Mouse (Mus musculus): ENCODE measurements around the gene Srebf2.

Srebf2 gene

DNA sequence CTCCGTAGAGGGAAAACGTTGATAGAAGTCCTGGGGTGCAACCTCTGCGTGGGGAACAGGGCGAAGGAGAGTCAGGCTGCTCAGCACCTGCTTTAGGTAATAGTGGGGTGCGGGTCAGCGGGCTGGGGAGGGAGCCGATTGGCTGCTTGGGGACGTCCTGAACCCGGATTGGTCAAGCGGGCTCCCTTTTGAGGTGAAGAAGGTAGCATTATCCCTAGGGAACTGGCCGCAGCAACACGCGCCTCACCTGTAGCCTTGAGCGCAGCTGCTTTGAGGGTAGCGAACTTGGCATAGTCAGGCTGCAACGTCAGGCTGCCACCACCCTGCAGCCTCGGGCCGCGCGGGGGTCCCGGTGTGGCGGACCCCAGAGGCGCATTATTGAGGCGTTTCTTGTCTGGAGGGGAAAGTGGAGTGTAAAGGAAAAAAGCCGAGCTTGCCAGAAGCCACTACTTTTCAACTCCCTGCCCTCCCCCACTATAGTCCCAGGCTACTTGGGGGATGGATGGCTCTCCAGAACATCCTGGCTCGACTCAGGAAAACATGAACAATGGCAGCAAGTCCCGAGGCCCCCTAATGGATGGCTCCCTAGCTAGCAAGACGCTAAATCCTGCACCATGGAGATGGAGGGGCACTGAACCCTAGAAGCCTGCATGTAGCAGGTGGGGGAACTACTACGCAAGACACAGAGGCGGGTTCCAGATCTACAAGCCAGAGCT, 60.7 kb downstream of the Srebf2 start:
- DNase-seq (ENCODE audit: low spot score), result no peak

DNA sequence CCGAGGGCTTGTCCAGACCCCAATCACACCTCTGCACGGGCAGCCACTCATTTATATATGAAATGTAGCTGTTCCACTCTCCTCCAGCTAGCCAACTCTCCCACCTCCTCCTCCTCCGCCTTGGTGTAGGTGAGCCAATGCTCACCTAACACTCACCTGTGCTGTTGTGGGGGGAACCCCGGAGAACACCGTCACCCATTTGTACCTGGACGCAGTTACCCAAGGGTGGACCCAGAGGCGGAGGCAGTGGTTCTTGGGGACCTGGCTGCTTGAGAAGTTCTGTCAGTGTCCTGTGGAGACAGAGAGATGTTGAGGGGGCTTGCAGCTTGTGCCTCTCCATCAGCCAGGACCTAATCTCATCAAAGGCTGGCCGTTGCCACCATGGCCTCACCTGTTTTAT, 61.3 kb downstream of the Srebf2 start:
- no peak for DNase-seq (ENCODE audit: low spot score)

DNA sequence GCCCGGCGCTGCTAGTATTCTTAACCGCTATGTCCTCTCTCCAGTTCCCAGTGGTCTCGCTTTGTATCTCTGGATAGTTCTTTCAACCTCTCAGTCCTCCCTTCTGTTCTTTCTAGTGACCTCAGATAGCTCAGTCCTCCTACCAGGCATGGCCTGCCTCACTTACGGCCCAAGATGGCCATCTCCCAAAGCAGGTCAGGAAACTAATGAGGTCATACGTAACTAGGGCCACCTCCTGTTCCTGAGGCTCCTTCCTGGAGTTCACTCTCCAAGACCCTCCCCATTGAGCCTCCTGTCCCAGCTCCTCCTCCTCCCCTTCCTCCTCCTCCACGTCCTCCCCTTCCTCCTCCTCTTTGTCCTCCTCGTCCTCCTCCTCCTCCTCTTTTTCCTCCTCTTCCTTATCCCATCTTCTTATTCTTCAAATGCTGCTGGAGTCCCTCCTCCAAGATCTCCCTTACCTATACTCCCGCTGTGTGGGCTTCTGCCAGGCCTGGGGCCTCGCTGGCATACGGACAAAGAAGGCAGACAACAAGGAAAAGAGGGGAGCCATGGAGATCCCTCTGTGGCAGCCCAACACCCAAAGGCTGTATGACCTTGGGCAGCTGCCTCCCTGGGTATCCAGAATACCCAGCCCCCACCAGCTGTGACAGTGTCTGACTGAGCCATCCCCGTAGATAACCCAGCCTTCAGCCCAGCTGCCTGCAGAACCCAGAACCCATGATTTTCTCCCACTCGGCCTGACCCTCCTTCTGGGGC, 62.5 kb downstream of the Srebf2 start:
- DNase-seq (ENCODE audit: low spot score), result no peak

DNA sequence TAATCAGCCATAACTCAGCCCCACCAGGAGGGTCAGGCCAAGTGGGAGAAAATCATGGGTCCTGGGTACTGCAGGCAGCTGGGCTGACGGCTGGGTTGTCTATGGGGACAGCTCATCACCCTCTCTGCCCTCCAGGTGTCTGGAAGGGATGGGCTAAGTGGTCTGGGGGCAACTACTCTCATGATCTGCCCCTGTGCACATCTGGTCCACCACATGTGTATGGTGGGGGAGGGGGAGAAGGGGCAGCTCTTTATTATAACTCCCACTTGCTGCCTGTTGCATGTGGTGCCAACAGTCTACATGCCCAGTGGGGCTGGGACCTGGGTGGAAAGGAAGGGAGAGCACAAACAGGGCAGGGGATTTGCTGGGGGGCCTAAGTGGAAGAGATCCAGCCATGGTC, 63.8 kb downstream of the Srebf2 start:
- no peak for DNase-seq (ENCODE audit: low spot score)

DNA sequence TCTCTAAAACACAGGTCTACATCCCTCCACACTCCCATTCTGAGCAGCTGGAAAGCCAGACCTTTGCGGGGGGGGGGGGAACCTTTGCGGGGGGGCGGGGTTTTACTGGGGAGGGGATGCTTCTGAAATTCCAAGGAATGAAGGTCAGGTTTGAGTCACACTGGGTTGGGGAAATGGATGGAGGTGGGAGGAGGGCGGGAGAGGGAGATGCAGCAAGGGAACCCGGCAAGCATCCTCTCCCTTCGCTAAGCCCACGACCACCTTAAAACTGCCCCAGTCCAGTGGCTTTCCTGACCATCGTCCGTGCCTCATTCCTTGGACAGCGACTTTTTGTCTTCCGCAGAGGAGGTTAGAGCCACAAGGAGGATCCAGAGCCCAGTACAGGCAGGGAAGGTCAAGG, 64.3 kb downstream of the Srebf2 start:
- no peak for DNase-seq (ENCODE audit: low spot score)

DNA sequence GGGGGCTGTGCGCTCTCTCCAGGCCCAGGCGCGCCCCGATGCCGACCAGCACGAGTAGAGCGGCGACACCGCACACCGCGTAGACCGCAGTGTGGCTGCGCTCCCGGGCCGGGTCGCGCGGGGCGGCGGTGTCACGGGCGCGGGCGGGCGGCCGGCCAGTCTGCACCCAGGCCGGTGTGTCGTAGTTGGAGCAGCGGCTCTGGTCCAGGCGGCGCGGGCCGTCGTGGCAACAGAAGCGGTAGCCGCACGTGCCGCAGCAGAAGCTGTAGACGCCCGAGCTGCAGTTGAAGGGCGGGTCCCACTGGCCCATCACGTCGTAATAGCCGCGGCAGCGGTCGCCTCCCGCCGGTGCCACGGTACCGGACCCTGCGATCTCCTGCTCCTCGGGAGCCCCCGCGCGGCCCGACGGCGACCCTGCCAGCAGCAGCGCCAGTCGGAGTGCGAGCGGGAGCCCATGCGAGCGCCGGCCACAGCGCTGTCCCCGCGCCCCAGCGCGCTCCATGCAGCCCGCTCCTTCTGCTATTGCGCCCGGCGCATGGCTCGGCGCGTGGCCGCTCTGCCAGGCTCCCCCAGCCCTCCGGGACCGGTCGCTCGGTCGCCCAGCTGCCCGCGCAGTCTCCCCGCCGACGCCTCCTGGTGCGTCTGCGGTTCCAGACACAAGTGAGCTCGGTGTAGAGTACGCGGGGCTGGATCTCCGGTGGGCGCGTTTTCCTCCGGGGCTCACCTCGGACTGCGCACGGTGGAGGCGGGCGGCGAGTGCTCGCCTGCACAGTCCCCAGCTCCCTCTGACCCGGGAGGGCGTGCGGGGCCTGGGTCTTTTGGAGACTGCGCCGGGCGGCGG, 65.2 kb downstream of the Srebf2 start:
- DNase-seq (ENCODE audit: low spot score), result no peak

DNA sequence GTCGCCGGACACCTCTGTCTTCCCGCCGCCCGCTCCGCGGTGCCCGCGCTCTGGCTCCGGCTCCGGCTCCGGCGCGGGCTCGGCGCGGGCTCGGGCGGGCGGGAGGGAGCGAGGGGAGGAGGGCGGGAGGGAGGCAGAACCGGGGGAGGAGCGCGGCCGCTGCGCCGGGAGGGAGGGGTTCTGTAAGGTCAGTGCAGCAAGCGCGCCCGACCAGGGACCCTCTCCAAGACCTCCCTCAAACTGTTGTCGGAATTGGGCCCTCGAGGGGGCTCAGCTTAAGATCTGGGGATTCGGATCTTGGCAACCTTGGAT, 65.7 kb downstream of the Srebf2 start, which contains the start of gene Shisa8:
Gene Shisa8, minus strand, starts transcription at position 64 of the 312 bp plus-strand sequence.
- DNase-seq (ENCODE audit: low spot score), result no peak

DNA sequence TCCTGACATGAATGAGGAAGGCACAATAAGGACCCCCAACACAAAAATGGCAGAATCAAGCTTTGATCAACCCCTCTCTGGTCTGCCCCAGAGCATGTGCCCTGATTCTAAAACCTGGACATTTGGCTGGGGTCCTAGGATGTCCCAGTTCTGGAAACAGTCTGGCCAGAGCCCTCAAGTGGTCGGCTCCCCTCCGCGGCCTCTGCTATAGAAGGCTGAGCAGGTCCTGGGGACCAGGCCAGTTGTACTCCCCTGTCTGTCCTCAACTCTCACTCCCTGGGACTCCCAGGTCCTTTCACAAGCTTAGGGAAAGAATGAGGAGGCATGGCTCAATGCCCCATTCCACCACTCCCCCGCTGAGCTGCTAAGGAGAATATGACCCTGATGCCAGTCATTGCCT, 66.2 kb downstream of the Srebf2 start:
- DNase-seq (ENCODE audit: low spot score), result no peak

DNA sequence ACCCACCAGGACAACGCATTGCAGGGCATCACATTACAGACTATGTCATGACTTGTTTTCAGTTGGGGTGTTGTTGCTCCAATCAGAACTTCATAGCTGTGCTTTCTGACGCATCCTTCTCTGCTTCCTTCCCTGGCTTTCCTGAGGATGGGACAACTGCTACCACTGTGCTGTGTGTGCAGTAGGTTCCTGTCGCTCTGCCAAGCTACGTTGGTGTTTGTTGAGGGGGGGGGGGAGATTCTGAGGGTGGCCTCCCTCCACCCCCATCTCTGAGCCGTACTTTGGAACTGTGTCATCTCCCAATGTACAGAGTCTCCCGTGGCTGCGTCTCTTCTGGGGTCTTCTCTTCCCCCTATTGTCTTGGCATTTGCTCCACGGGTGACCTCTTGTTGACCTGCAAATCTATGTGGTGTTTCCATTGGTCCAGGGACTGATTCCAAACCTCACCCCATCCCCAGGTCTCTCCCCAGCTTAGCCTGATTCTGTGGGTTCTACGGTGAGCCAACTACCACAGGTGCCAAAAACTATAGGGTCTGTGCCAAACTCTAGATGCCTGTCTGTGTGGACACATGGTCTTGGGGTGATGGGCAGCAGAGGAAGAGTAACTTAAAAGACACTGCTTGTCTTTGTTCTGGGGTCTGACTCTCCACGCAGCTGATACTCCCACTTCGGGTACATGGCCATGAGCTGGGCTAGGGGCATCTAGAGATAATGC, 68.5 kb downstream of the Srebf2 start:
- no peak for DNase-seq (ENCODE audit: low spot score)

DNA sequence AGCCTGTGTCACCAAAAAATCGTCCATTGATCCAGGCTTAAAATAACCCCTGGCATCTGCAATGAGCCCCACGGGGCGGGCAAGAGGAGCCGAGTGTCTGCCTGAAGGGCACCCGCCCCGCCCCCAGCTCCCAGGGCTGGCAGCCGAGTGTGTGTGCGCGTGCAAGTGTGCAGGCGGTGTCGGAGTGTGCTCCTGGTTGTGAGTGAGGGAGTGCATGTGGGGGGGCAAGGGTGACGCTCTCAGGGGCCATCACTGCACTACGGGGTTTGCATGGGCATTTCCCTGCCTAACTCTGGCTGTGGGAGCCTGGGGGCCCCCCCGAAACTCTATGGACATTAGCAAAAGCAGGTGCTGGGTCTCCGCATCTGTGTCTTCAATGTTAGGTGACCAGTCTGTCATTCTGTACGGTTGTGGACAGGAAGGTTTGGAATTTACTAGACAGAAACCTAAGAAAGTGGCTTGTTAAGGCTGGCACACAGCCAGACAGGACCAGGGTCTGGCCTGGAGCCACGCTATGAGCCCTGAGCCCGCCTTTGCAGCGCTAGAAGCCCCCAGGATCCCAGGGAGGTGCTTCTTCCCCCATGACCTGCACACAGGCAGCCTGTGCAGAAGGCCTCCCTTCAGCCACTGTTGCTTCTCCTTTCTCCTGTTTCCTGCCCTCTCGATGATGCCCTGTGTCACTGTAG, 69.3 kb downstream of the Srebf2 start:
- DNase-seq (ENCODE audit: low spot score), result no peak

DNA sequence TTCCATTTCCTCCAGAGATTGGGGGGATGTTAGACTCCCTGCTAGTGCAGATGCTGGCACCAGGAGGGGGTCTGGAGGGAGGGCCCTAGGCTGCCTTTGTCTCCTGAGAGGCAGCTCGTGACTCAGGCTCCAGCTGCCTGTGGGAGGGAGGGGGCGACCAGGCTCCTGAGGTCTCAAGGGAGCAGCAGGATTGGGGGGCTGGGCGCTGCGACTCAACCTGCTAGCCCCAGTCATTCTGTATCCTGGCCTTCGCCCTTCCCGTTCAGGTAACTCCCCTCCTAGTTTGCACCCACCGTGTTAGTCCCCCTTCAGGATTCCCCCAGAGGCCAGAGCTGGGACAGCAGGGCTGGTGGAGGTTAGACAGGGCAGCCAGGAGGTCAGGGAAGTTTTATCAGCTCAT, 70.1 kb downstream of the Srebf2 start:
- DNase-seq (ENCODE audit: low spot score), result no peak

DNA sequence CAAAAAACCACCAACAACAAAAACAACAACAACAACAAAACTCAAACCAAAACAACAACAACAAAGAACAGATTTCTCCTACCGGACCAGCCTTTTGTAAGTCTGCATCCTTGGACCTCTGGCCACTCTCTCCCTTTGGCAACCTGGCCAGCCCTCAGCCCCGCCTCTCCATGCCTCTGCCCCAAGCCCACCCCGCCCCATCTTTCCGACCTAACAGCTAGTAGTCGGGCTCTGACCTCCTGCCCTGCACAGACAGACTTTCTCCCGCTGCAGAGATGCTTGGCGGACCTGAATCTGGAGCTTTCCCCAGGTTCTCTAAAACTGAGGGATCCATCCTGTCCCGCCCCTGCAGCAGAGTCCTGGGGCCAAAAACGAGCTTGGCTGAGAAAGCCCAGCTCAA, 71.0 kb downstream of the Srebf2 start:
- no peak for DNase-seq (ENCODE audit: low spot score)

DNA sequence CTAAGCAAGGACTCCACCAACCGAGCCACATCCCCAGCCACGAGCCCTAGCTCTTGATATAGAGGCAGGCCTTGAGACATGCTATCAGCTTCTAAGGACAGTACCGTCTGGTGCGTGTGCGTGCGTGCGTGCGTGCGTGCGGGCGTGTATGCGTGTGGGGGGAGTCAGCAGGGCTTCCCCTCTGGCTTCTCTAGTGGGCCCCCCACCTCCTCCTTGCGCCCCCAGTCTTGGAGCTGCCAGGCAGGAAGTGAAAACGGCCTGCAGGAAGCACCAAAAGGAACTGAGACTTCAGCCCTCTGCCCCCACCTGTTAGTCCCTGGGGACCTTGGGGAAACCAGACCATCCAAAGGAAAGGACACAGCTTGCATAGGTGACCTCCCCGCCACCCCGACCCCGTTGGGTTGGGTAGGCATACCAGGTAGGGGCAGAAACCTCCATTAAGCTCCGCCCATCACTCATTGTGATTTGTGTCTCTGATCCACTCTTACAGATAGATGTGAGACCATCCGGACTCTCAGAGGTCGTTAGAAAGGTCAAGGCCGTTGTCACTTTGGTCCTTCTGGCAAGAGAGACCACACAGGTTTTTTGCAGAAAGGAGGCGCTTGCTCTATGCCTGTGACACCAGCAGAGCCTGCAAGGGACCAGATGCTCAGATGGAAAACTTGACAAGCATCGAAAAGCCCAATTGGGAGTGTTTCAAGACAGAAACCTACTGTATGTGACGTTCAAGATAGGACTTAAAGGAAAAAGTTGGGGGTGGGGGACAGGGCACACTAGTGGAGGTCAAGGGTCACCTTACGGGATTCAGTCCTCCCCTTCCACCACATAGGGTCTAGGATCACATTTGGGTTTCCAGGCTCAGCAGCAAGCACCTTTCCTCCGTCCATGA, 72.0 kb downstream of the Srebf2 start:
- DNase-seq (ENCODE audit: low spot score), result no peak

DNA sequence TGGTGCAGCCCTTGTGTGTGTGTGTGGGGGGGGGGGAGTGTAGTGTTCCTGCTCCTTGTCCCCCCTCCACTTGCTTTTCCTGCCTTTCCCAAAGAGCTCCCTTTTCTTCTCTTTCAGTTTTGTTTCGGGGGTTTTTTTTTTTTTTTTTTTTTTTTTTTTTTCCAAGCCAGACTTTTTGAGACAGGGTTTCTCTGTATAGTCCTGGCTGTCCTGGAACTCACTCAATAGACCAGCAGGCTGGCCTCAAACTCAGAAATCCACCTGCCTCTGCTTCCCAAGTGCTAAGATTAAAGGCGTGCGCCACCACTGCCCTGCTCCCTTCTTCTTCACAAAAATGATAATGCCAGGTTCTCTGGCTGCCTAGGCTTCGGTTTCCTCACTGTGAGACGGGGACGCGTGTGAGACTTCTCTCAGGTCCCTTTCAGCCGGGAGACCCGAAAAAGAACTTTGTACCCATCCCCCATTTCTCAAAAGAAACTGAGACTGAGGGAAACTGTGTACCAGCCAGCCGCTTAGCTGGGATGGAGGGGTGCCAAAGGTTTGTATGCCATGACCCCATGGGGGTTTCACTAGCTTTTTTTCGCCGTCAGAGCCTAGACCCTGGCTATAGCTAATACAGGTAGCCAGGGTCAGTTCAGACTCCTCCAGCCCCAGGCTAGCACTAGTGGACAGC, 73.2 kb downstream of the Srebf2 start:
- no peak for DNase-seq (ENCODE audit: low spot score)

DNA sequence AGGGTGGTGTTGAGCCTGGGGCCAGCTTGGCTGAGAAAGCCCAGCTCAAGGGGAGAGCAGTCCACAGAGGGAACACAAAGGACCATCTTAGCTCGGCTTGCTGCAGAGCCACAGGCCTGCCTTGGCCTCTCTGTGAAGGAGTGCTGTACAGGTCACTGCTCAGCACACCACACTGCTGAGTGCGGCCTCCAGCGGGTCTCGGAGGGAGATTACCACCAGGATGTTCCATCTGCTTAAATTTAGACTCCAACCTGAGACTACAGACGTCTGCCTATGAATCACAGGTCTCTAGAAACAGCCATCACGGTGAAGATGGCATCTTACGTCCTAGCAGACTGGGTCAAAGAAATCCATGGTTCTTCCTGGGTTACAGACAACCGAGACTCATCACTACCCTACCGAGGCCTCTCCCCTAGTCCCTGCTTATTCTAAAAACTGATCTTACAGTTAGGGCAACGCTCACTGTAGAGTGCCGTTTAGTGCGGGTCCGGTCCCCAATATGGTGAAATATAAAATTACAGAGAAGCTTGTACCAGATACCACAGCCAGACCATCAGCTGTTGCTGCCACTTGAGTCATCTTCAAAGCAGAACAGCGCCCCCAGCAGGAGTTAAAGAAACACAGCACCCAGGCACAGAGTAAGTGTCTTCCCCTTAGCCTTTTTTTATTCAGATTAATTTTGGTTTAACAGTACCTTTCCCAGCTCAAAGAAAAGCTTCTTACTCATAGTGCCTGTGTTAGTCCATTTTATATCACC, 74.3 kb downstream of the Srebf2 start:
- no peak for DNase-seq (ENCODE audit: low spot score)

DNA sequence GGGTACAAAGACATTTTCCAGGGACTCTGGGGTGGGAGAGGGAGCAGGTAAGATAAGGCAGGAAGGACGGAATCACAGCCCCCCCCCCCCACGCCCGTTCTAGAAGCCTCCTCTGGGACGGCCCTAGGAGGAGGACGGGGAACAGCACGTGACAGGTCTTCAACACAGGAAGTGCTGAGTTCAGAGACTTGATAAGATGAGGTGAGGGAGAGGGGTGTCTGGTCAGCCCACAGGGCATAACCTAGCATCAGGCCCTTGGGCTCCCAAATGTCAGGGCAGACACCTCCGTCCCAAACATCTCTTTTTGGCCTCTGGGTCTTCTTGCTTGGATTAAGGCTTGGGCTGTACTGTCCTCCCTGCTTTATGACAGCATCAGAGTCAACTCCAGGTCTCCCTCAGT, 76.3 kb downstream of the Srebf2 start:
- DNase-seq (ENCODE audit: low spot score), result no peak

DNA sequence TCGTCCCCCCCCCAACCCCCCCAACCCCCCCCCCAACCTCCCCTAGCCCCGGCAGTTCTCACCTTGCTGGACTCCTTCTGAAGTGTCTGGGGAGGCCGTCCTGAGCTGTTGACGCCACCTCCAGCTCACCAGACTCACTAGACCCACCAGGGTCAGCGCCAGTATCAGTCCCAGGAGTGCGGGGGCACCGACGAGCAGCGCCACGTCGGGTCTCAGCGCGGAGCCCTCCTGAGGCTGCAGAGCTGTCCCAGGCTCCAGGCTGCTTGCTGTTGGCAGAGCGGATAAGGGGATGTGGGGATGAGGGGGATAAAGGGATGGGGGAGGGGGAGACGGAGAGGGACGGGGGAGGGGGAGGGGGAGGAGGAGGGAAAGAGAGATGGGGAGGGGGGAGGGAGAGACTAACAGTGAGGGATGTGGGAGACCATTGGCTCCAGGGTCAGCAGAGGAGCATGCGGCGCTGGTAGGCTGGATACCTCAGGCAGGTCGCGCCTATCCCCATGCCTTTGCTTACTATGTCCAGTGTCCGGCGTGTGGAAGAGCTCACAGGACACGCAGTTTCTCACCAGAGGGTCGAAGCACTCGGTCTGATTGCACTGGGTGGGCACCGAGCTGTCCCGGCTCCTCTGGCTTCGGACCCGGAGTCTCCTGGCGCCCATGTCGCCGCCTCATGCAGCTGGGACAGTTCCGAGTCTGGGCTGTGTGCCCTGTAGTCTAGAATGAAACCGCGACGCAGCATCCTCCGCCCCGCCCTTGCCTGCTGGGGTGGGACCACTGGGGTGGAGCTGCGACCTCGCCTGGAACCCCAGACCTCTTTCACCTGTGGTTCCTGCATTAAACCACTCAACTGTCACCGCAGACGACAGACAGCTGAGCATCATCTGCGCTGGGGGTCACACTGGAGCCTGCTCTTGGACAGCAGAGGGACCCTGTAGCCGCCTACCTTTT, 76.9 kb downstream of the Srebf2 start, which contains the start of gene Tnfrsf13c:
Gene Tnfrsf13c, minus strand, starts transcription at position 713 of the 945 bp plus-strand sequence.
- no peak for DNase-seq (ENCODE audit: low spot score)

DNA sequence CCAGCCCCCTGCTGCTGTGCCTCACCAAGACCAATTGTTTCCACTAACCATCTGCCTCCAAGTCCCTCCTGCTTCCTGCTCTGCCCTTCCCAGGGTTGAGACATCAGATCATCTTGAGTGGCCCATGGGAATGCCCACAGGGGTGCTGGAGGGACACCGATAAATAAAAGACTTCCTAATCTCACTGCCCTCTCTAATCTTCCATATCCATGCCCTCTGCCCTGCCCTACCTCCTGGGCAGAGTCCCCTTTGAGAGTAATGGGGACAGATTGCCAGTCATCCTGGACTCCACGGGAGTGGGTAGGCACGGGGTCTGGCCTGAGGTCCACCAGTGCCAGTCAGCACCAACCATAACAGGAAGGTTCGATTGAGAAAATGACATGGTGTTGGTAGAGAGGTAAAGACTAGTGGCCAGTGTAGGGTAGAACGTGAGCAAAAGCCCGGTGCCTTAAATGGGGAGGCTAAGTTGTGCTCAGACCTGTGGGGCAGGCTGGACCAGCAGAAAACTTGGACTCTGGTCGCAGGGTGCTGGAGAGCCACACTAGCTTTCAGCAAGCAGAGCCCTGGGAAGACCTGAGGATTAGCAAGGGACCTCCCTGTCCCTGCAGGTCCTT, 77.7 kb downstream of the Srebf2 start:
- DNase-seq (ENCODE audit: low spot score), result no peak

Data from adipocyte (in vitro differentiated cells).